Mouse (Mus musculus) erythroblast, embryonic 14.5 days (primary cell): ENCODE measurements around the gene Nlrp4f. TPM values are rescaled to one million over a fixed set of nuclear protein-coding genes. Genes with fewer than 3 reads are reported as not detected.

Experiments used
- H3K27me3 ChIP-seq: 2 replicates; pipeline ENCODE4 v1.6.1; 2012; ENCODE audit warnings: inconsistent platforms; ENCODE audit not compliant: control insufficient read depth
- H3K36me3 ChIP-seq: 2 replicates; pipeline ENCODE4 v1.6.1; 2012; ENCODE audit warnings: mild to moderate bottlenecking, inconsistent platforms; ENCODE audit not compliant: control insufficient read depth
- H3K4me1 ChIP-seq: 2 replicates; pipeline ENCODE4 v1.6.1; 2012; ENCODE audit warnings: inconsistent platforms; ENCODE audit not compliant: control insufficient read depth
- H3K4me3 ChIP-seq: replicated peaks from 2 replicates; pipeline ENCODE3; 2012; ENCODE audit warnings: moderate library complexity, mild to moderate bottlenecking, inconsistent platforms
- H3K9me3 ChIP-seq: 2 replicates; pipeline ENCODE4 v1.6.1; 2012; ENCODE audit warnings: low read length, inconsistent platforms, mixed read lengths; ENCODE audit not compliant: control insufficient read depth
- GATA1 ChIP-seq: IDR thresholded peaks from 2 replicates; pipeline ENCODE4 v1.6.1; 2012; ENCODE audit warnings: low read length, inconsistent platforms, mixed read lengths
- TAL1 ChIP-seq: IDR thresholded peaks from 3 replicates; pipeline ENCODE4 v1.6.1; 2012; ENCODE audit warnings: low read length, inconsistent platforms, mixed read lengths
- polyA plus RNA-seq: library from polyadenylated mRNA; stranded (reverse); fragments of >175 nt; gene quantifications from 2 replicates; pipeline ENCODE4 v1.2.3, GENCODE M21; 2012

Nlrp4f gene
- polyA plus RNA-seq = not detected in 2 replicates

DNA sequence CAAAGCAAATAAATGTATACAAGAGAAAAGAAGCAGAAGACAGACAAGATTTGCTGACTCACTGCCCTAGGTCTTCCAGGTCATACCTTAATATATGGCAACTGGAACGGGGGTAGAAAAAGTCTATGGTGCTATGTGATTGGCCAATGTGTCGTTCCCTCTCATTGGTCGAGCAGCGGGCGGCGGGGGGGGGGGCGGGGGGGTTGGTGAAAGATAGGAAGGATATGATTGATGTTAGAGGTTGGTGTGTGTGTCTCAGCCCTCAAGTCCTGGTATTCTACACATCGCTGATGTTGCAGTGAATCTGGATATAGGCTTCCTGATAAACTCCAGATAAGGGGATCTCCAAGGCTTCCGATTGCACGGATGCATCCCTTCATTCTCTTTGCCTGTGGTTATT, at the start of gene Nlrp4f:
Gene Nlrp4f, minus strand, starts transcription at position 101 of the 400 bp plus-strand sequence.
- H3K36me3 ChIP-seq = no peaks in the 10 kb centered on the region
- no peaks in the 10 kb centered on the region for H3K4me1 ChIP-seq
- H3K9me3 ChIP-seq = no peaks in the 10 kb centered on the region
- no peaks in the 10 kb centered on the region for H3K27me3 ChIP-seq
- no peak for TF ChIP-seq TAL1
- TF ChIP-seq GATA1 = no peak
- no peak within 1 kb of the TSS for H3K4me3 ChIP-seq

DNA sequence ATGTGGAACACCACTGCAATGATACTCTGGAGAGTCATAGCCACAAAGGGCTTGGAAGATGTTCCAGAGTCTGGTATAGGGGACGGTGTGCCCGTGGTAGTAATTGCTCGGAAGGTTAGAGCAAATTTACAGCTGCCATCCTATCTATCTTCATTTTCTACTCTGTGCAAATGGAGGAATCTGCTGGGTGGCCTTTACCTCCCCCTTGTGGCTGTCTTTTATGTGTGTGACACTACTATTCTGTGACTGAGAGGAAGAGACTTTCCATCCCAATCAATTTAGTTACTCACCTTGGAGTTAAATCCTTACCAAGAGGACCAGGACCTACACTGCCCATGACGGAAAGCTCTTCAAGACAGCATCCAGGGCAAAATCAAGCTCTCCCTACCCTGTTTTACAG, 37.5 kb upstream of the Nlrp4f start:
- peaks cover 30% of the 10 kb centered on the region for H3K4me1 ChIP-seq
- TF ChIP-seq TAL1 (no peak), GATA1 (no peak)
- no peak overlapping the region for H3K4me3 ChIP-seq
- no peaks in the 10 kb centered on the region for H3K27me3 ChIP-seq
- peaks cover 11% of the 10 kb centered on the region for H3K9me3 ChIP-seq
- H3K36me3 ChIP-seq = peaks cover 33% of the 10 kb centered on the region

DNA sequence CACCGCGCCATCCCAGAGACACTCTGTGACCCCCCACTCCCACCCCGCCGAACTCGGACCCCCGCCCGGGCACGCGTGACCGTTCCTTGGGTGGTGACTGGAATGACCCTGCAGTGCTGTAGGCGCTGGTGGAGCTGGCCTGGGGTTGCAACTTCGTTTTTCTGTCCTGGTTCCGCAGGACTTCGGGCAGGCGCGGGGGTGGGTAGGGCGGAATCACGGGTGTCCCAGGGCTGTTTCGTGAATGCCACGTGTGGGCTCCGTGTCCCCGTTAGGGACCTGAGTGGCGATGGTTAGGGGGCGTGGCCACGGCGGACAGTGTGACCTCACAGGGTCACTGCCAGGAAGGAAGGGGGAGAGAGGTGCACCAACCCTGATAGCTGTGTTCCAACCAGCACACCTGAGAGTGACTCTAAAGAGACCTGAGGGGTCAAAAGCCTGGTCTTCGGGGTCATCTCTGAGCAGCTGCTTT, 36.6 kb upstream of the Nlrp4f start:
- peaks cover 25% of the 10 kb centered on the region for H3K36me3 ChIP-seq
- peak overlapping the region; percentile 99 for H3K4me3 ChIP-seq
- H3K27me3 ChIP-seq = no peaks in the 10 kb centered on the region
- no peak for TF ChIP-seq TAL1
- no peak for TF ChIP-seq GATA1
- peaks cover 30% of the 10 kb centered on the region for H3K4me1 ChIP-seq
- peaks cover 9% of the 10 kb centered on the region for H3K9me3 ChIP-seq

DNA sequence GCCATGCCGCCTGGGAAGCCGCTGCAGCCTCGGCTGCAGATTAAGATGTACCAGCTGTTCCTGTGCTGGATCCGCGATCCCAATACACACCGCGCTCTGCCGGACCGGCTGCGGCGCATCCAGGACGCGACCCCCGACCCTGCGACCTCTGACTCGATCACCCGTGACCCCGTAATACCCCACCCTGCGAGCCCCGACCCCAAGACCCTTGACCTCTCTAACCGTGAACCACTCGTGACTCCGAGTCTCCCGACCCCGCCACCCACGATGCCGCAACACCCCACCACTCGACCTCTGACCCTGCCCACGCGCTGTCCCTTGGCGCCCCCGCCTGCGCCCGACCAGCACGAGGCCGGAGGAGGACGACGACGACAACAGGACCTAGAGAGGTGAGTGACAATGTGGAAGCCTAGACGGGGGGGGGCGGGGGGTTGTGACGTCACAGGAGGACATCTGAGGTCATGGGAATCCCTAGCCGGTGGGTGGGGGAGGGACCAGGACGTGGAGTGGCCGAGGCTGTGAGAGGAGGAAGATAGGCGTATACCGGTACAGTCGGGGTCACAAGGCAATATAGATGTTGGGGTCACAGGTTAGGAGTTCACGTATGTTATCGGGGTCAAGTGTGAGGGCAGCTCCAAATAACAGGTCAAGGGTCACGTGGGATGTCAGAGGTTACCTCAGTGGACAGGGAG, 36.0 kb upstream of the Nlrp4f start:
- Histone ChIP-seq H3K4me3 (peak overlapping the region; percentile 99), H3K36me3 (peaks cover 21% of the 10 kb centered on the region), H3K9me3 (peaks cover 14% of the 10 kb centered on the region), H3K27me3 (no peaks in the 10 kb centered on the region), H3K4me1 (peaks cover 30% of the 10 kb centered on the region)
- TF ChIP-seq GATA1 (no peak), TAL1 (no peak)

DNA sequence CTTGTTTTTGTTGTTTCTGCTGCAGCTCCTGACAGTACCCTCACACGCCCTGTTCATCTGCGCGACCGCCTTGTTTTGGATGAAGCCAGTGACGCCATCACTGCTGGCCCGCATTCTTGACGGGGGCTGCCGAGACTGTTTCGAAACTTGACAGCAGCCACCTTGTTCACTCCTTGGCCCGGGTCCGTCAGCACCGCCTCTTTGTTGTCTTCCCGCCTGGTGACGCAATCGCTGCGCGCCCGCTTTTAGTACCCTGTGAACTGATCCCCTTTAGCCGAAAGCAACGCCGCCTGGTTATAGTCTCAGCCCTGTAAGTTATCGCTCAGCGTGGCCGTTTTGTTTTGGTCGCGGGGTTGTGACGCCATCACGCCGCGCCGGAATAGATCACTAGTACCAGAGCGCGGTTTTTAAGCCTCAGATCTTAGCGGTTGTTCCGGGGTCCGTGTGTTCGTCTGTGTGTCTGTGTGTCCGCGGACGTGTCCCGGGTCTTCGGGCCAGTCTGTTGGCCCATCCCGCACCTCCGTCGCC, 35.4 kb upstream of the Nlrp4f start:
- Histone ChIP-seq H3K4me1 (peaks cover 30% of the 10 kb centered on the region), H3K4me3 (peak overlapping the region; percentile 99), H3K9me3 (peaks cover 16% of the 10 kb centered on the region), H3K27me3 (no peaks in the 10 kb centered on the region), H3K36me3 (peaks cover 21% of the 10 kb centered on the region)
- TF ChIP-seq TAL1 (no peak), GATA1 (0 out of 2 replicates have a peak, but pooled peaks have one; percentile 9)

DNA sequence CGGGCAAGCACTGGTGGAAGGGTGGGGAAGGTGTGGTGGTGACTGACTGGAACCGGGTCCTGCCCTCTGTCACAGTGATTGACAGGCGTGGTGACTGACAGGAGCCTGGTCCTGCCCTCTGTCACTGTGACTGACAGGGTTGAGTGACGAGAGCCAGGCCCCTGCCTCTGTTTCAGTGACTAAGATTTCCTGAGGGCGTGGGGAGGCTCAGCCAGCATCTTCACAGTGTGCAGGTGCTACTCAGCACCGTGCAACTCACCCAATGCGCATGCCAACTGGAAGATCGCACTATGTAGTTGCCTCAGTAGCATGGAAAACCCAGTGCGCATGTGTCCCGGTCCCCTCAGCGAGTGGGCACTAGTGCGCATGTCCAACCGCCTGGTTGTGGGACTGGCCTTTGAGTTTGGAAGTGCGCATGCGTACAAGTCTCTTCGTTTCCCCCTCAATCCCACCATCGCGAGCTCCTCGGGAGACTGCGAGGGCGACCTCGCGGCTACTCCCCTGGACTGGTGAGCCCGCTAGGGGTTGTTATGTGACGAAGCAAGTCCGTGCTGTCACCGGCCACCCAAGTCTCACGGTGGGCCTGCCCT, 34.8 kb upstream of the Nlrp4f start:
- Histone ChIP-seq H3K9me3 (peaks cover 10% of the 10 kb centered on the region), H3K4me1 (peaks cover 30% of the 10 kb centered on the region), H3K27me3 (no peaks in the 10 kb centered on the region), H3K36me3 (peaks cover 15% of the 10 kb centered on the region), H3K4me3 (peak overlapping the region; percentile 99)
- TF ChIP-seq TAL1 (no peak), GATA1 (no peak)

DNA sequence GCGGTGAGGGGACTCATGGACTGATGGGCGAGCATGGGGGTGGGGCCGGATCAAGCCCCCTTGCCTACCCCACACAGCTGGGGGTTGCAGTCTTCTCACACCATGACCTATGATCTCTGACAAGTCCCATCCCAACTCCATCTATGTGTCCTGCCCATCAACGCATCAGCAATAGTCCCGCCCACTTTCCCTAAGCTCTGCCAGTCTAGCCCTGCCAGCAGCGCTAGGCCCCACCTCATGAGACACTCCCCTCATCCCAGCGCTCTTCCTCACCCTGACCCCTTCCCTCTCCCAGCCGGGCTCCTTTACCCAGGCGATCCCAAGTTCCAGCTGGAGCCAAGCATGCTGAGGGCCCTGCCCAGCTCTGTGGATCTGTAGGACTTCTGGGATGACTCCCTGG, 31.4 kb upstream of the Nlrp4f start:
- TF ChIP-seq GATA1 (no peak), TAL1 (no peak)
- Histone ChIP-seq H3K4me3 (no peak overlapping the region), H3K4me1 (peaks cover 23% of the 10 kb centered on the region), H3K27me3 (no peaks in the 10 kb centered on the region), H3K9me3 (peaks cover 8% of the 10 kb centered on the region), H3K36me3 (no peaks in the 10 kb centered on the region; the same call in 1 of the 2 replicates)

DNA sequence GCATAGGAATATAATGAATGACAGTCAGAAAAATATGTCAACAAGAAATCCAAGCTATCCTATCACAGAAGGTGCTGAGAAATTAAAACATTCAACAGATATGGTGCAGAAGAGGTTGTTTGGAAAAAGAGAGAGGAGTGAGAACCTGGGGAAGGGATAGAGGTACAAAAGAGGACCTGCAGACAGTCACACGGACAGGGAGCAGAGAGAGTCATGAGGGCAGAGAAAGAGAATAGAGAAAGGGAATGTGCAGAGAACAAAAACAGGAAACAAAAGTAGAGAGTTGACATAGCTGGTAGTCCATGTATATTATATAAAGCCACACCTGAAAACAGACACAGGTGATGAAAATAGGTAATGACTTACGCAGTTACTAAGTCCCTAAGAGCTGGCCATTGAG, 20.9 kb upstream of the Nlrp4f start:
- Histone ChIP-seq H3K4me1 (no peaks in the 10 kb centered on the region), H3K36me3 (no peaks in the 10 kb centered on the region), H3K27me3 (no peaks in the 10 kb centered on the region), H3K9me3 (no peaks in the 10 kb centered on the region), H3K4me3 (no peak overlapping the region)
- TF ChIP-seq GATA1 (no peak), TAL1 (no peak)

DNA sequence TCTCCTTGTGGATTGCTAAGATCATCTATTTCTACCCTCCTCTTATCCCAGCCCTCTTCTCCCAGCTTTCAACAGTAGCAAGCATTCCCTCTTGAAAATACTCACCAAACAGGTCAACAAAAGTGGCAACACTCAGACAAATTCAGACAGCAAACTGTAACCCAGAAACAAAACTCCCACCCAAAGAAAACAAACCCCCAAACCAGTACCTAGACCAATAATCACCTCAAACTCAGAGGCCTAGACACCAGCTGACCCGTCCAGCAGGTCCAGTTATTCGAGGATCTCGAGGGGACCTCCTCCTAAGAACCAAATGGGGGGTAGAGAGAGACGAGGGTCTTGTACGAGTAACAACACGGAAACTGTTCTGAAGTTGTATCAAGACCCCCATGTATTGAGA, 20.2 kb upstream of the Nlrp4f start:
- Histone ChIP-seq H3K4me3 (no peak overlapping the region), H3K36me3 (no peaks in the 10 kb centered on the region), H3K4me1 (no peaks in the 10 kb centered on the region), H3K9me3 (no peaks in the 10 kb centered on the region), H3K27me3 (no peaks in the 10 kb centered on the region)
- TF ChIP-seq TAL1 (no peak), GATA1 (no peak)
